Mouse (Mus musculus): Measurements from ENCODE around the gene Atp2b4. TPM values are rescaled to one million over a fixed set of nuclear protein-coding genes. Genes with fewer than 3 reads are reported as not detected.

Gene Atp2b4
- polyA plus RNA-seq, 1 experiment from 2014 or later: 13.5 TPM

GRCm38 (mm10) chr1:133766901-133767529 is 33.8 kb downstream of the Atp2b4 start:
- 23% methylated on average over 11 of the region's 11 CpGs for WGBS
- DNase-seq (ENCODE audit: low spot score): no peak
- no peak overlapping the region for H3K9ac ChIP-seq (ENCODE audit: low read length)
- peak; percentile 44 for TF ChIP-seq EP300 (optimal IDR thresholded peaks at IDR 0.05)
- TF ChIP-seq CTCF (IDR thresholded peaks at IDR 0.05; ENCODE audit: low read depth): no peak
- H3K4me1 ChIP-seq (replicated peaks; ENCODE audit: control insufficient read depth, insufficient read depth): peaks cover 4% of the 10 kb centered on the region; the same call in 1 of the 2 replicates
- peak overlapping the region; percentile 72 for H3K27ac ChIP-seq (replicated peaks)
- peak; percentile 51; the same call in 1 of the 2 replicates for ATAC-seq (ENCODE audit: low FRiP score, low TSS enrichment)
- no peaks in the 10 kb centered on the region for H3K27me3 ChIP-seq (ENCODE audit: control insufficient read depth, insufficient read depth, low read length)
- no peak overlapping the region for H3K4me3 ChIP-seq (ENCODE audit: low read depth, low read length)
- peaks cover 2% of the 10 kb centered on the region; the same call in 1 of the 2 replicates for H3K36me3 ChIP-seq (ENCODE audit: control insufficient read depth, insufficient read depth, low read length)
- no peaks in the 10 kb centered on the region for H3K9me3 ChIP-seq (ENCODE audit: control insufficient read depth, low read length)
- no peak overlapping the region for H3K4me2 ChIP-seq (replicated peaks; ENCODE audit: low read depth)

DNA sequence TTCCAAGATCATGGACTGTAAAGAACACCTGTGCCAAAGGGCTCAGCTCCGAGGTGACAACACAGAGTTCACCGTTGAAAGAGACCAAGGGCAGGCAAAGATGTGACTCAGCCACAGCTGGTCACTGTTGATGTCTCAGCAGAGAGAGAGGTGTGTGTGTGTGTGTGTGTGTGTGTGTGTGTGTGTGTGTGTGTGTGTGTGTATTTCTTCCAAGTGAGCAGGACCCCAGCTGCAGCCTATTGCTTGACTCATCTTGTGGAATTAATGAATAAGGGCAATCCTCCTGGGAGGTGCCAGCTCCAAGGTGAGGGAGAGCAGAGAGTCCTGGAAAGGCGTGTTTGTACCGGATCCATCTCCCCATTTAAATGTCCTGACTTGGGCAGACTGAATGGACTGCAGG is 35.5 kb downstream of the Atp2b4 start:
- no peak overlapping the region; the same call in 1 of the 2 replicates for H3K27ac ChIP-seq (replicated peaks)
- peaks cover 2% of the 10 kb centered on the region; the same call in 1 of the 2 replicates for H3K36me3 ChIP-seq (ENCODE audit: control insufficient read depth, insufficient read depth, low read length)
- WGBS: 44% methylated on average over 4 of the region's 4 CpGs
- TF ChIP-seq CTCF (IDR thresholded peaks at IDR 0.05; ENCODE audit: low read depth) (no peak), EP300 (optimal IDR thresholded peaks at IDR 0.05) (no peak)
- ATAC-seq (ENCODE audit: low FRiP score, low TSS enrichment) (no peak), DNase-seq (ENCODE audit: low spot score) (no peak)
- H3K4me3 ChIP-seq (ENCODE audit: low read depth, low read length): no peak overlapping the region
- H3K4me2 ChIP-seq (replicated peaks; ENCODE audit: low read depth): no peak overlapping the region
- H3K4me1 ChIP-seq (replicated peaks; ENCODE audit: control insufficient read depth, insufficient read depth): peaks cover 8% of the 10 kb centered on the region
- H3K9me3 ChIP-seq (ENCODE audit: control insufficient read depth, low read length): no peaks in the 10 kb centered on the region
- H3K9ac ChIP-seq (ENCODE audit: low read length): no peak overlapping the region
- H3K27me3 ChIP-seq (ENCODE audit: control insufficient read depth, insufficient read depth, low read length): no peaks in the 10 kb centered on the region

DNA sequence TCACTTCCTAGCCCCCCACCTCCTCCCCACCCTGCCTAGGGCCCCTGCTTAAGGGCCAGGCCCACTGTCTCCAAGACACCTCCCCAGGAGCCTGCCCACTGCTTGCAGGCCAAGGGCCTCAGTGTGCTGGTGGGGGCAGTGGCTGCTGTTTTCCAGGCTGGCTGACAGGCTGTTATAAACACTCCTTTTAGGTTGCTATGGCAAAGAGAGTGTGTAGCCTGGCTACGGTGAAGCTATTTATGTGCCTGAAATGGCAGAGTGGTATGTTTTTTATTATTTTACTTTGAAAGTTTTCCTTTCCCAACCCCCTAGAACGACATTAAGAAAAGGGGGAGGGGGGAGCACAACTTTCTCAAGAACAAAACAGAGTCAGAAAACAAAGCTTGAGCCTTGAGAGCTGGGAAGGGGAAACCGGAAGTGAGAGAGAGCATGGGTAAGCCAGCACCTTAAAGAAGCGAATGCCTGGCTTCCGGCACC is 37.9 kb downstream of the Atp2b4 start:
- TF ChIP-seq CTCF (IDR thresholded peaks at IDR 0.05; ENCODE audit: low read depth): no peak
- no peak for TF ChIP-seq EP300 (optimal IDR thresholded peaks at IDR 0.05)
- 54% methylated on average over 5 of the region's 5 CpGs for WGBS
- Histone ChIP-seq H3K9me3 (ENCODE audit: control insufficient read depth, low read length) (no peaks in the 10 kb centered on the region), H3K9ac (ENCODE audit: low read length) (no peak overlapping the region), H3K27me3 (ENCODE audit: control insufficient read depth, insufficient read depth, low read length) (no peaks in the 10 kb centered on the region), H3K4me3 (ENCODE audit: low read depth, low read length) (no peak overlapping the region), H3K4me2 (replicated peaks; ENCODE audit: low read depth) (no peak overlapping the region), H3K27ac (replicated peaks) (peak overlapping the region; percentile 71), H3K4me1 (replicated peaks; ENCODE audit: control insufficient read depth, insufficient read depth) (peaks cover 8% of the 10 kb centered on the region), H3K36me3 (ENCODE audit: control insufficient read depth, insufficient read depth, low read length) (peaks cover 2% of the 10 kb centered on the region; the same call in 1 of the 2 replicates)
- DNase-seq (ENCODE audit: low spot score) (no peak), ATAC-seq (ENCODE audit: low FRiP score, low TSS enrichment) (peak; percentile 57; the same call in 1 of the 2 replicates)

DNA sequence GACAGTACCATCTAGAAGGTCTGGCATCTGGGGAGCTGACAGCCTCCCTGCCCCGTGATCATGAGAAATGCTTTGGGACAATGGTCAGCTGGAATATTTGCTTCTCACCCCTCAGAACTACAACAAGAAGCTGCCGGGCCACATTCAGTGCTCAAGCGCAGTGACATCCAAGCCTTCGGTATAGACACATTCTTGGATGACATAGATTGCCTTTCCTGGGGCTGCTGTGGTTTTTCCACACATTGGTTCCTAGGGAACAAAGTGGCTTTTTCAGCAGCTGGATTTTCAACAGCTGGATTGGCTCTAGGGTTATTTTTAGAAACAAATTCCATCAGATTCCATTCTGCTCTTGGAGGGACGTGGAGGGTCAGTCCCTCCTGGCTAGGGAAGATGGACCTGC is 39.6 kb downstream of the Atp2b4 start:
- H3K9me3 ChIP-seq (ENCODE audit: control insufficient read depth, low read length): no peaks in the 10 kb centered on the region
- H3K4me3 ChIP-seq (ENCODE audit: low read depth, low read length): no peak overlapping the region
- TF ChIP-seq CTCF (IDR thresholded peaks at IDR 0.05; ENCODE audit: low read depth) (no peak), EP300 (optimal IDR thresholded peaks at IDR 0.05) (no peak)
- no peaks in the 10 kb centered on the region for H3K27me3 ChIP-seq (ENCODE audit: control insufficient read depth, insufficient read depth, low read length)
- WGBS: 37% methylated on average over 5 of the region's 5 CpGs
- peaks cover 2% of the 10 kb centered on the region; the same call in 1 of the 2 replicates for H3K36me3 ChIP-seq (ENCODE audit: control insufficient read depth, insufficient read depth, low read length)
- peaks cover 4% of the 10 kb centered on the region; the same call in 1 of the 2 replicates for H3K4me1 ChIP-seq (replicated peaks; ENCODE audit: control insufficient read depth, insufficient read depth)
- H3K4me2 ChIP-seq (replicated peaks; ENCODE audit: low read depth): no peak overlapping the region
- DNase-seq (ENCODE audit: low spot score) (no peak), ATAC-seq (ENCODE audit: low FRiP score, low TSS enrichment) (no peak)
- no peak overlapping the region for H3K27ac ChIP-seq (replicated peaks)
- H3K9ac ChIP-seq (ENCODE audit: low read length): no peak overlapping the region

DNA sequence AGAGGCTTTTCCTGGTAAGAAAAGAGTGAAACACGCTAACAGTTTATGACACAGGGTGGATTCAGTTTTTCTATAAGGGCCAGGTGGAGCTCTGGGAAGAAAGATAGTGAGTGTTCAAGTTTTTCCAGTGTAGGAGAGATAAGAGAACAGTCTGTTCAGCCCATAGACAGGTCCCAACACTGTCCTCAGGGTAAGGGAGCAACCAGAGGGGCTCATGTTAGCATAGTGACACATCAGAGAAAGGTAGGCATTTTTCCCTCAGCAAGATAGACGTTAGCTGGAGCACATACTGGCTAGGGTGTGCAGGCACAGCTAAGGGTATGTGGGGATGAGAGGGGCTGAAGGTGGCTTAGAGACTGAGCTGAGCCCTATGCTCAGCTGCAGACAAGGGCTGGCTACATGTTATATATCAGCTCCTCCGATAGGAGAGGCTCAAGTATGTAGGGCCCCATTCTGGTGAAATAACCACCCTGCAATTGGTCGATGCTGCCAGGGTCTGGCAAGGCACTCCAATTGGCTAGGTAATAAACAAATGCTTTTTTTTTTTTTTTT is 46.4 kb downstream of the Atp2b4 start:
- Histone ChIP-seq H3K4me1 (replicated peaks; ENCODE audit: control insufficient read depth, insufficient read depth) (no peaks in the 10 kb centered on the region), H3K9me3 (ENCODE audit: control insufficient read depth, low read length) (no peaks in the 10 kb centered on the region), H3K36me3 (ENCODE audit: control insufficient read depth, insufficient read depth, low read length) (no peaks in the 10 kb centered on the region), H3K4me3 (ENCODE audit: low read depth, low read length) (no peak overlapping the region), H3K27ac (replicated peaks) (peak overlapping the region; percentile 71), H3K9ac (ENCODE audit: low read length) (no peak overlapping the region), H3K4me2 (replicated peaks; ENCODE audit: low read depth) (no peak overlapping the region), H3K27me3 (ENCODE audit: control insufficient read depth, insufficient read depth, low read length) (no peaks in the 10 kb centered on the region)
- TF ChIP-seq EP300 (optimal IDR thresholded peaks at IDR 0.05) (no peak), CTCF (IDR thresholded peaks at IDR 0.05; ENCODE audit: low read depth) (no peak)
- 58% methylated on average over 4 of the region's 4 CpGs for WGBS
- ATAC-seq (ENCODE audit: low FRiP score, low TSS enrichment) (0 out of 2 replicates have a peak, but pooled peaks have one; percentile 29), DNase-seq (ENCODE audit: low spot score) (no peak)

DNA sequence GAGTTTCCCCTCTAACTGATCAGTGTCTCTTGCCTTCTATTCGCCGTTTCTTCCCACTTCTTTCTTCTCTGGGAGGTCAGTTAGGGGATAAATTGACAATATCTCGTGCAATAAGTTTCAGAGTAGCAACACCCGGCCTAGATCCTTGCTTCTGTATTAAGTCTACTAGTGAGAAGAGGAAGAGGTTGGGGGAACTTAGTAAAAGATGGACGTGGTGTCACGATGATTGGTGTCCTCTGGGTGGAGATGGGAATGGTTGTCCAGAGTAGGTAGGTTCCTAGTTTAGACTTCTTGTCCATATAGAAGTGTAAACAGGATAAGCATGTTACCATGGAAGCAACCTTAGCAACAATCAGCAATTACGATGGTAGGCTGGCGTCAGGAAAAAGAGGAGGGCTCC is 47.5 kb downstream of the Atp2b4 start:
- Histone ChIP-seq H3K36me3 (ENCODE audit: control insufficient read depth, insufficient read depth, low read length) (no peaks in the 10 kb centered on the region), H3K9ac (ENCODE audit: low read length) (no peak overlapping the region), H3K4me1 (replicated peaks; ENCODE audit: control insufficient read depth, insufficient read depth) (no peaks in the 10 kb centered on the region), H3K27ac (replicated peaks) (0 out of 2 replicates have a peak overlapping the region, but pooled peaks have one; percentile 26), H3K9me3 (ENCODE audit: control insufficient read depth, low read length) (no peaks in the 10 kb centered on the region), H3K4me3 (ENCODE audit: low read depth, low read length) (no peak overlapping the region), H3K27me3 (ENCODE audit: control insufficient read depth, insufficient read depth, low read length) (no peaks in the 10 kb centered on the region), H3K4me2 (replicated peaks; ENCODE audit: low read depth) (no peak overlapping the region)
- TF ChIP-seq CTCF (IDR thresholded peaks at IDR 0.05; ENCODE audit: low read depth) (no peak), EP300 (optimal IDR thresholded peaks at IDR 0.05) (no peak)
- DNase-seq (ENCODE audit: low spot score) (no peak), ATAC-seq (ENCODE audit: low FRiP score, low TSS enrichment) (no peak)
- 83% methylated on average over 8 of the region's 8 CpGs for WGBS
